Mouse (Mus musculus): Measurements from ENCODE around the gene Dram1.
A peak's percentile ranks its signal among the peaks of the same experiment; 100 is the strongest.

GRCm38 (mm10) chr10:88327160-88328055, 51.5 kb downstream of the Dram1 start:
- TF ChIP-seq CTCF (IDR thresholded peaks at IDR 0.05; ENCODE audit: low read depth): peak; percentile 99
- no peak for TF ChIP-seq EP300 (IDR thresholded peaks at IDR 0.05; ENCODE audit: low read depth)

Data from liver, postnatal 0 days (tissue).